Mouse (Mus musculus): ENCODE results near the gene Rsad2.

- TF ChIP-seq TAL1 (IDR thresholded peaks at IDR 0.05; ENCODE audit: low read length) (no peak), GATA1 (IDR thresholded peaks at IDR 0.05; ENCODE audit: low read length) (no peak)
Observed at GRCm38 (mm10) chr12:26408707-26409106, 47.5 kb downstream of the Rsad2 start.
